Mouse (Mus musculus) cerebellum, adult 11-12 months (tissue): ENCODE data around the gene Vwc2.

Experiments used
- DNase-seq: peaks from one replicate; pipeline ENCODE4 v3.0.0; 2022

The Vwc2 gene

GRCm38 (mm10) chr11:11257348-11257747 is 143.3 kb downstream of the Vwc2 start:
- no peak for DNase-seq

GRCm38 (mm10) chr11:11280128-11280527 is 166.1 kb downstream of the Vwc2 start:
- DNase-seq = no peak

GRCm38 (mm10) chr11:11283512-11283911 is 169.5 kb downstream of the Vwc2 start:
- no peak for DNase-seq
